Mouse (Mus musculus) T-cell, adult 2 months (primary cell): ENCODE data around the gene Smyd3.

ENCODE experiments used
- DNase-seq: peaks from one replicate; pipeline ENCODE4 v3.0.0; 2022; ENCODE audit warnings: low spot score

The Smyd3 gene

DNA sequence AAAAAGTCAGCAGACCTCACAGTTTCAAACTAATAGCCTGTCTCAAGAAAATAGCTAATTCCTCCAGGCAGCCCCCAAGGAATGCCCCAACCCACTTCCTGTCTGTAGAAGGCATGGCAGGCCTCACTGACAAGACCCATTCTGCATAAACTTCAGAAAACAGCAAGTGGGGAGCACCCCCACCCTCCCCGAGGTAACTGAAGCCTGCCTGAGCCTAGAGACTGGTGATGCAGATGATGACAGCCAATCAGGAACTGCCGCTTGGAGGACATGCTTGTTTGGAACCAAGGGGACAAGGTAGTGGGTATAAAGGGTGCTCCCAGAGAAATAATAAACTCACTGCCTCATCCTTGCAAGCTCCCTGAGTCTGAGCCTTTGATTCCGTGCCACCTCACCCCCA lies 288.3 kb downstream of the Smyd3 start:
- DNase-seq: peak; percentile 8

DNA sequence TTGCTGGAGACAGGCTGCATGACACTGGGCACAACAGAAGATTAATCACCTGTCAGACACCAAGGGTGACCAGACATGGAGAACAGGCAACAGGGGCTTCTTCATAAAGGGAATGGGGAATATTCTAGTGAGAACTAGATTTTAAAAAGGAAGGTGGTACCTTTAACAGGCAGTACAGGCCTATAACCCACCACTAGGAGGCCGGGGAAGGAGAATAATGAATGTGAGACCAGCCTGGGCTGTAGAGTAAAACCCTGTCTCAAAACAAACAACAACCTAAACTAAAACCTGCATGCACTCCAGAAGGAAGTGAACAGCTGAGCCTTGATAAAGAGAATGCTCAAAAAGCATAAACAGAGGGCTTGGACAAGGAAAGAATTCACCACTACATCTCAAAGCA lies 297.6 kb downstream of the Smyd3 start:
- no peak for DNase-seq

DNA sequence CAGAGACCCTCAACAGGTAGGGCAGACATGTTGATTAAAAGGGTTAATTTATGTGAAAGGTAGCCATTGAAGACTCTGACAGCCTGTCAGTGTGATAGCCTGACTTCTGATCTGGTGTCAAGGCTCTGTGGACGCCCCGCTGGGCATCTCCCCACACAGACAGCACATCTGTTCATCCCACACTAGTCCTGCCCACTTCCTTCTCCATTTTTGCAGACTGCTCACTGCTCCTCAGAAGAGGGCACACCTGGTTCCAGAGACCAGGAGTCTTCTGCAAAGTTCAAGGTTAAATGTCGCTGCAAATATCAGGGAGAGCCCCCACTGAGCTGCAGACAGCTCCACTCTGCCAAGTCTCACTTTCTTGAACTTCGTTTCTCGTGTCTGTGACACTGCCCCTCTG lies 299.8 kb downstream of the Smyd3 start:
- no peak for DNase-seq

DNA sequence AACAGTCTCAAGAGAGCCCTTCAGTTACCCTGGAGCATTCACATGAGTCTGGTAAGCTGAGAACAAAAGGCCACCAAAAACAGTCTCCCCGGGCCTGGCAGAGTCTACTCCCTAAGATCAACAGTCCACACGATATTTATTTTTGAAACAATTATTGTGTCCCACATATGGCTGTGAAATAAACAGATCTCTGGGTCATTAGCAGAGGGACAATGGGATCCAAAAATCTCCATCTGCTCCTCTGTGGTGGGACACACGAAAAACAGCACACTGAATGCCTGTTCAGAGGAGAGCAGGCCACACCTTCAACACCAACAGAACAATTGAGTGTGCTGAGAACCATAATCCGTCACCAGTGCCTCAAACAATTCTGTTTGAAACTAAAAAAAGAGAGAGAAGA lies 300.8 kb downstream of the Smyd3 start:
- no peak for DNase-seq

DNA sequence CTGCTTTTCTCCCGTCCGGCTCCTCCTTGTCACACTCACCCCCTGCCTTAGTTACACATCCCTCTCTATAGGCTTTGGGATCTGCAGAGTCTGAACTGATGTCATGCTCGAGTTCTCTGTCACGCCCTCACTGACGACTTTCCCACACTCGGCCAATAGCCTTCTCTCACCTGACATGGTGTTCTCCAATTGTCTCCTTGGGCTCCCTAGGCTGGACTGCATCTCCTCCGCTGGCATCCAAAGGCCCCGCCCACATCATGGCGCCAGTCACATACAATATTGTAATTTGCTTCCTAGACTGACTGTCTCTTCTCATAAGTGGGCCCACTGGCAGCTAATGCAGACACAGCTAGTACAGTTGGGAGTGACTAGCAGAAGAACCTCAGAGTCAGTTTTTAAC lies 304.5 kb downstream of the Smyd3 start:
- no peak for DNase-seq

DNA sequence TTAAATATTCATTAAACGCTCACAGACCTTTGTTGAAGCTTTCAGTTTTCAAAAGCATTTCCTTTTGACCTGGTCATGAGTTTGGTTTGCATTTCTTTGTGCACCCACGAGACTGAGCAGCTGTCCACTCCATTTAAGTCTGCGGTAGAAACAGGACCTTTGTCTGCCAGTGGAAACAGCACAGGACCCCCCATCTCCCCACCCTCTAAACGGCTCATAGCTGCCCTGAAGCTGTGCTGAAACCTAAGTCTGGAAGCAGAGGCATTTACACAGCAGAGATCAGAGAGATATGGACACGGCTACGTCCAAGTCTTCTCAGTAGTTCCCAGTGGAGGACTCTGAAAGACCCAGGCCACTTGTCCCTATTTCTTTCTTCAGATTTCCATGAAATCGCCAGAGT lies 305.5 kb downstream of the Smyd3 start:
- DNase-seq: no peak

DNA sequence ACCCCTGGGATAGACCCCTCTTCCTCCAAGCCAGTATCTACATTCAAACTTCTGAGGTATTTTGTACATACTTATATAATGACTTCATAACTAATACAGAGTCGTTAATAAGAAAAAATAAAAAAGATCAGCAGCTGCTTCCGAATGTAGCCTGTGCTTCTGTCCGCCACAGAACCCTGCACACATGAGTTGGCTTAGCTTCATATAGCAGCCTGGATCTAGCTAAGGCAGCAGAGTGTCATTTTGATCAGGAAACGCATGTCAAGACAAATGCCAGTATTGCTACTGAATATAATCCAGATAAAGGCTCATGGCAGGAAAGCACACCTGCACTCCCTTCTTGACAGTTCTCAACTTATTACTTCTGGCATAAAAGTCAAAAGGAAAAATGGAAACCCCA lies 306.5 kb downstream of the Smyd3 start:
- no peak for DNase-seq

DNA sequence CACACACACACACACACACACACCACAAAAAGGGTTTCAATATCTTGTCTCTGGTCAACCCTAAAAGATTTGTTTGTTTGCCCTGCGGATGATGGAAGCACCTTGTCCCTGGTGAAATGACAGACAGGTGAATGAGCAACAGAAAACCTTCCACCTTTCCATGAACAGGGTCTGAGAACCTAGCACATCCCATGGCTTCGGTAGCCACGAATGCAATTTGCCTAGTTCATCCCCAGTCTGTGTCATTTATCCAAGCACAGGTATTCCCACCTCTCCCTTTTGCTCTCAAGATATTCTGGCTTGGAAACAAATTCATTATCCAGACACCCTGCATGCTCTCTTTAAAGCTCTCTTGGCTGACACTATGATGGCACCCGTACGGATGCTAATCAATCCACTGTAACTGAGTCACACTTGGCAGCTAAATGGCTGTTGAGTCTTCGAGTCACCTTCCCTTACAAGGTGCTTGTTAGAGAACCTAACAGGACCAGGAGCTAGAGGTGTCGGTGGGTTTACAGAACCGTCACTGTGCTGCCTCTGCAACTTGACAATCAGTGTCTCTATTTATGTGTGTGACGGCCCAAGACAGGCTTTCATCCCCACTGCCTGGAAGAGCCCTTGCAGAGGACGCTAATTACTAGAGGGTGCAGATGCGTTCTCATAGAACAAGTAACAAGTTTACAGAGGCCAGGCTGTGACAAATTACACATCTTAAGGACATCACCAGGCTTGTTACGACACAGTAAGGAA lies 309.8 kb downstream of the Smyd3 start:
- DNase-seq: no peak

DNA sequence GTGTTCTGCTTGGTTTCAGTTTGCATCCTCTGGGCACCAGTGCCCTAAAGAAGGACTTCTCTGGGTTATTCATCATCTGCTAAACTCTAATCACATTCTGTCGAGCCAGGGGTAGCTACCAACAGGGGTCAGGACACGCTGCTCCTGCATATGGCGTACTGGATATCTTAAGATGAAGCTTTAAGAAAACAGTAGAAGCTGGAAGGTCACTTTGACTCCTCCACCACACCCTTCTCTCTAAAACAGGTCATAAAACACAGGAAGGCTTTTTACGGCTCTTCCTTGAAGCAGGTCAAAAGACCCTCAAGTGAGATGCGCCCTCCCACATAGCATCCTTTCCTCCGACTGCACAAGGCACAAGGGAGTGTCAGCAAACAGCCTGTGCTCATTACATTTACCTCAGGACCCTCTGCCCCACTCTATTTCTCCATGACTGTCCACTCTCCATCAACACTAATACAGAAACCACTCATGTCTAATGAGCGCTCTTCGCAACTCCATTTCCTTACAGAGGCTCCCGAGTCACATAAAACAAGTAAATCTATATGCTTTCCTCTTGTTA lies 310.6 kb downstream of the Smyd3 start:
- DNase-seq: no peak

DNA sequence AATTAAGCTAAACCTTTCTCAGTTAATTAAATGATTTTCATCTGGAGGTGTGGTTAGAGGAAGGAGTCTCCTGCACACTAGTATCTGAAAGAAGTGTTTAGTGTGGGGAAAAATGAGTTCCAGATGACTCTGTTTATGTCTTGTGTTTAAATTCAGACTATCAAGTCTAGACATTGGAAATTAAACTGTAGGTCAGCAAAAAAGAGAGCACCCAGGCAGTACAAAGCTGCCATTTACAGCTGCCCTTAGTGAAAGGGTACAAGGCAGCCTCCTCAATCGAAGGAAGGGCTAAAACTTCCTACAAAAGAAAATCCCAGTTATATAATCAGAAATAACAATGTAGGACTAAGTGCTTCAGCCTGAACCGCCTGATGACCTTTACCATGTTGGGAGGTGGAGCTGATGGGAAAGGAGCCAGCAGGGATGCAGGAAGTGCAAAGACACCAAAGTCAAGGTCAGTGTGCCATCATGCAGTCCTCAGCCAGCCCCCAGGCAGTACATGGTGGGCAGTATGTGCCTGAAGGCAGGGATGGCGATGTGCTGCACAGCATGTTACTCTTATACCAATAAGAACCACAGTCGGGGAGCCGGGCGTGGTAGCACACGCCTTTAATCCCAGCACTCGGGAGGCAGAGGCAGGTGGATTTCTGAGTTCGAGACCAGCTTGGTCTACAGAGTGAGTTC lies 319.2 kb downstream of the Smyd3 start:
- no peak for DNase-seq

DNA sequence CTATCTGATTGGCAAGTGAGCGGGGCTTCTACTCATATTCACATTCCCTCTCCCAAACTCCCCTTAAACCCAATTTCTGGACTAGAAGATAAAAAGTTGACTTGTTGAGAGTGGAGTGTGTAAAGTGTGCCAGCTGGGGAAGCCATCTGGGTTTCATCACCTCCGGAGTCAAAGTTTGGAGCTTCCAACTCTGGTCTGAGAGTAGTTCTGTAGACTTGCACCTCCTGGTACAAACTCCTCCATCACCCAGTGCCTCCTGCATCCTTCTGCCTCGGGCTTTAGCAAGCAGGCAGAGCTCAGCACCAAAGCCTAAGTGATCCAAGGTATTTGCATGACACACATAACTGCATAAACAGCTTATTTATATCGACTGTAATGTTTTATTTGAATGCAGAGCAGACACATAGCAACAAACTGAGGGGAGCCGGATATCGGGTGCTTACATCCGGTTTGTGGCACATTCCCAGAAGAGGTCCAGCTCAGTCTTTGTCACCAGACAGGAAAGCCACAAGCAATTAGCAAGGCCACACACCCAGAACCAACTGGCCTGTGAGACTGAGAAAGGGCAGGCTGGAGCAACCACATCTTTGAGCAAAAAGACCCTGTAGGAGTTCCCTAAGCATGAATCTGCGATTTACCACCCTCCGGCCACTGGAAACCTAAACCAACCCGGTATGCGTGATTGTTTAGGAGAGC lies 319.9 kb downstream of the Smyd3 start:
- DNase-seq: no peak

DNA sequence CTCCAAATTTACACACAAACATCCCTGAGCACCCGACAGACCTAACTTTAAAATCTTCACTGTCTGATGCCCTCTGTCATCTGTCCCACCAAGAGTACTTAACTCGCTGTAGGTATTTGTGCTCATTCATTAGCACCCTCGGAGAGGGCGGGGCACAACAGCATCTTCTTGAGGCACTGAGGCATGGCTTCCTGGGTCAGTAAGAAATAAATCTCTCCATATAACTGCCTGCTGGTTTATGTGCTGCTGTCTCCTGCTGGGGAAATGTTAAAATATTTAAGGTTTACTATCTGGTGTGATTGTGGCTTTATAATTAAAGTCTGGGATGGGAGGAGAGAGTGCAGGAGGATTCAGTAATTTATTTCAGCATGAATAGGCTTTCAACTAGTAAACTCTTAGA lies 320.7 kb downstream of the Smyd3 start:
- DNase-seq: no peak

DNA sequence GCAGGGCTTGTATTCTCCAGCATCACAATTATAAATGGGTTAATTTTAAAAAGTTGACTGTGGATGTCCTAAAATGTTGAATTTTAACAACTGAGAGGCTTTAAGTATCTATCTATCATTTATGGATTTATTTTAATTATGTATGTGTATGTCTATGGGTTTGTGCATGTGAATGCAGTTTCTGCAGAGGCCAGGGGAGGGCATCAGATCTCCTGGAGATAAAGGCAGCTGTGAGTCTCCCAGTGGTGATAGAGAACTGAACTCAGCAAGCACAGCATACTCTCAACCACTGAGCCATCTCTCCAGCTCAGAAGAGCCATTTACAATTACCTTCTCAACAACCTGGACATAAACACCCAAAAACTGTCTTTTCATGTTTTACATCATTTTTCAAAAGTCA lies 321.4 kb downstream of the Smyd3 start:
- peak; percentile 18 for DNase-seq

DNA sequence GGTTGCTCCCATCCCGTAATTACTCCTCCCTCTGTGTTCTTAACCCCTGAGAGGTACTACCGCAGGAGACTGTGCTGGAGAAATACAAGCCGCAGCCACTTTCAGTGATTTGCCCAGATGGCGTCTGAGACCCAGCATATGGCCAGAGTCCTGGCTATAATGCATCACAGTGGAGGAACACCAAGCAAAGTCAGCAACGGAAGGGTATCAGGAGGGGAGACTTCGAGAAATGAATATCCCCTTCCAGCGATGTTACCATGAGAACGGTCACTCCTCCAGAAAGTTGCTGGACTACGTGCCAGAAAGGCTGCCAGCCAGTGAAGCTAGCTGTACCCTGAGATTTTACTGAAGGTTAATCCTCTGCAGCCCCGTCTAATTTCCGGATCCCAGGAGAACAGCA lies 325.1 kb downstream of the Smyd3 start:
- no peak for DNase-seq

DNA sequence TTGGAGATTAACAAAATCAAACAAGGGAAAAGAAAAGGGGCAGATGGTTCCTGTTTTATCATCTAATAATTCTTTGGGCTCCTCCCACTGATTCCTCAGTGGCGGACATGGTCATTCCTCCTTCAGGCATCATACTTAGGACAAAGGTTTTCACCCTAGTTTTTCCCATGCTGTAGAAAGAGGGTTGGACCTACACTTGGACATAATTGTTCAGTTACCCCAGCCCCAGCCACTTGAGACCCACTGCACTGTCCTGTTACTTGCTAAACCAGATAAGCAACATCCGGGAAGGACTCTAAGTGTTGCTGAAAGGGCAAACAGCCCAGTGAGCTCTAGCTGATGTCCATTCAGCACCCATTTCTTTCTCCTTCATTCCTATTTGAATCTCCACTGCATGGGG lies 327.0 kb downstream of the Smyd3 start:
- no peak for DNase-seq

DNA sequence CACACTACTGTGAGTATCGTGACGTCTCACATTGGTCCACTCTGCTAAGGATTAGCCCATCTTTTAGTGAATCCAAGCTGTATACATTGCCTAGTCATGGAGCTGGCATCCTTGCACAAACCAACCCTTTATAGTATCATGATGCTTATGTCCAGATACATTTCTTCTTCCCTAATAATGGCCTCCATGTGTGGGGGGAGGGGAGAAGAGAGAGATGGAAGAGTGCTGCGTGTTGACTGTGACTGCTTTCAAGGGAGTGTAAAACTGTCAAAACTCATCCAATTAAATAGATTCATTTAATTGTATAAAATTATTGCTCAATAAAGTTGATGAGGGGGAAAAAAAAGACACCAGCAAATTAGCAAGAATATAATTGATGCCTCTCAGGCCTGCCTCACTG lies 330.7 kb downstream of the Smyd3 start:
- no peak for DNase-seq

DNA sequence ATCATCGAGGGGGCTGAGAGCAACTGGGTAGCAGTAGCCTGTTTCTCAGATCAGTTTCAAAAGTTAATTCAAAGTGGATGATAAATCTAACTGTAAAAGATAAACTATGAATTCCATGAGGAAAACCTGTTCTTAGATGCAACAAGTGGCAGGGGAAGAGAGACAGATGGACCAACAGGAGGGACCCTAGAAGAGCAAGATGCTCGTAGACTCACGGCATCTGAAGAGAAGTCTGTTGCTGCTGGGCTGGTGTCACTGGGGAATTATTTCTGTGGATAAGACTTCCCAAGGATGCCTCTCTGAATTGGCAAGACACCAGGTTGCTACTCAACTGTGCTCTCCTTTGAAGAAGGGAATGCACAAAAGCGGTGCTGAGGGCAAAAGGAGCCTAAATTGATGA lies 333.2 kb downstream of the Smyd3 start:
- no peak for DNase-seq

DNA sequence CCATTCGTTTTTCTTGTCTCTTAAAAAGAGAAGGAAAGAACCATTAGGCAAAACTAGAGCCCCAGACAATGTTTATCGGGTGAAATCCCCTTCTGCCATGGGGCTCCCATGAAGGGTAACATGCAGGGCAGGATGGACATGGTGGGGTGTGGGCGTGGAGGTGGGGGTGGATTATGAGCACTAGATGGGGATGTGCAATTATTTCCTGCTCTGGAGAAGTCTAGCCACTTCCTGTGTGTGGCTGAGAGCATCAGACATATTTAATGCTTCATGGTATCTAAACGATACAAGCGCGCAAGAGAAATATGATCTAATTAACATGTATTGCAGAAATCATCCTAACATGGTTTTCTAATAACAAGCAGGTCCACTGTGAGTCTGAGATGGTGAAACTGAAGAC lies 334.3 kb downstream of the Smyd3 start:
- peak; percentile 19 for DNase-seq

DNA sequence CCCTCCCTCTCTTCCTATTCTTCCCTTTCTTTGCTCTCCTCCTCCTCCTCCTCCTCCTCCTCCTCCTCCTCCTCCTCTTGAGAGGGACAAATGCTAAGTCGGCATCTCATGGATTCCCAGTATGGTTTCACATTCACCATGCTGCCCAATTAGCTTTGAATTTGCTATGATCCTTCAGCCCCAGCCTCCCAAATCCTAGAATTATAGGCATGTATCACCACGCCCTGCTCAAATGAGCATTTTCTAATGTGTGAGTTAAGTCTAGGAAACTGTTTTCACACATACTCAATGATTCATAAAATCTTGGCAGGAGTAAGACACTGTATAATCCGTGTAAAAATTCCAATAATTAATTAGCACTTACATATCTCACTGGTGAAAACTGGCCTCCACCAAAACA lies 337.3 kb downstream of the Smyd3 start:
- no peak for DNase-seq

DNA sequence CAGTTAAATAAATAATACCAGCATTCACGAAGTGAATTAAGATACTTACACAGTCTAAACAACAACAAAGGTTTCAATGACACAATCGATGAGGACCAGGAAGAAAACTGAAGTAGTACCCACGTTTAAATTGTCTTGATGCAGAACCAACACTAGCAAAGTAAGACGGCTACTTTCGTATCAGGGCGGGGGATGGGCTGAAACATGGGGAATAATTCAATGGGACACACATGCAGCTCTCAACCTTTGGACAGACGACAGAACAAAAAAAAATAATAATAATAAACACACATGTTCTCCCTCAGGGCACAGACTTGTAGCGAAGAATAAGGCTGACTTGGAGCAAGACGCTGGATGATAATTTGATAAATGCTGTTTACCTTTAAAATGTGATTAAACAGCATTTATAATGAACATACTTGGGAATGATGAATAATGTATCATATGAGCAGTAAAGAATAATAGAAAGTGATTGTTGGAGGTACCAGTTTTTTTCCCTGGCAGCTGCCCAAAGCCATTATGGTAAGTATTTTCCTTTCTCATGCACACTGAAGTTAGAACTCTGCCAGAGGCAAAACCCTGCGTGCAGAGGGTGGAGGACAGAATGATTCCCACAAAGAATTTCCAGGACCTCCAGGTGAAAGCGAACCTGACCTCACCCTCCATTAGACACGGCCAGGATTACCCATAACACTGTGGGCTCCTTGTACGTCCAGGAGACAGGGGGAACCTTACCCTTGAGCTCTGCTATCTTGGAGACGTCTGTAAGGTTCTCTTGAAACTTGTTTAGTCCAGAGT lies 340.8 kb downstream of the Smyd3 start:
- DNase-seq: no peak

DNA sequence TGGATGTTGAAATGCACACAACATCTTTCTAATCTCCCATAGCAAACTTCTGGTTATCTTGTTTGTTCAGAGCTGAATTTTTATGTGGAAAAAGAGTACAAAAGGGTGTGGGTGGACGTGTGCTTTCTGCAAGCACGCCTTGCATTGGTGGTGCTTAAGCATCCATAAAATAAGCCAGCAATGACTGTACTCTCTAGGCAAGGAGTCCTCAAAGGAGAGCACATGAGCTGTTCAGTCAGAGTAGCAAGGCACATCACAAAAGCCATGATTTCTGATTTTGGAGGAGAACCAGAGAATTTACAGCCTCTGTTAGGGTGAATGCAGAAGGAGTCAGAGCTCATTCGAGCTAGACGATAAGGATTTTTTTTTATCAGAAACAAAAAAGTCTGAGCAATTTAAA lies 343.6 kb downstream of the Smyd3 start:
- no peak for DNase-seq

DNA sequence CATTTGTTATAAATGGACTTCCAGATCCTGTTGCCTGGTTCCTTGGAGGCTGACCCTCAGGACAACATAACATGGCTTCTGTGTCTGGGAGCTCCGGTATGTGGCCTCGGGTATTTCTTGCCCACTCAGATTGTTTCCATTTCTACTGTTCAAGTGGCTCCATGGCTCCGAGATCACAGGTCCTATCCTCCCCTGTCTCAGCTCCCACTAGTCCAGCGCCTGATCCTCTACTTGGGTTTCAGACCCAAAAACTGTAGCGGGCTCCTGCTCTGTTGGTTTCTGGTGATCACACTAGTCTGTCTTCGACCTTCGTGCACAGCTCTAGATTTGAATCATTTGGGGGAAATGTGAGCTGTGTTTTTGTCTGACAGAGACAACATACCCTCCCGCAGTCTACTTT lies 347.3 kb downstream of the Smyd3 start:
- no peak for DNase-seq
